Mouse (Mus musculus) T-helper 1 cell (primary cell): ENCODE measurements around the gene Neurog1.

Experiments
- in situ Hi-C: fragments of 300-600 bp; cut with MboI, MseI; formaldehyde crosslinking; loops from one replicate; pipeline ENCODE4 v1.15.1; 2025; ENCODE audit warnings: high pct_unique_total_duplicates

The Neurog1 gene

GRCm38 (mm10) chr13:56221995-56222848 is 29.7 kb downstream of the Neurog1 start:
- in situ Hi-C loops, result no loop called here

GRCm38 (mm10) chr13:56221129-56221910 is 30.6 kb downstream of the Neurog1 start:
- in situ Hi-C loops, result no loop called here

- in situ Hi-C loops, result no loop called here
Measured at GRCm38 (mm10) chr13:56219254-56219653, 32.7 kb downstream of the Neurog1 start.

- in situ Hi-C loops, result no loop called here
Measured at GRCm38 (mm10) chr13:56216090-56216489, 35.9 kb downstream of the Neurog1 start.

- in situ Hi-C loops, result no loop called here
Measured at GRCm38 (mm10) chr13:56214633-56215032, 37.3 kb downstream of the Neurog1 start.

DNA sequence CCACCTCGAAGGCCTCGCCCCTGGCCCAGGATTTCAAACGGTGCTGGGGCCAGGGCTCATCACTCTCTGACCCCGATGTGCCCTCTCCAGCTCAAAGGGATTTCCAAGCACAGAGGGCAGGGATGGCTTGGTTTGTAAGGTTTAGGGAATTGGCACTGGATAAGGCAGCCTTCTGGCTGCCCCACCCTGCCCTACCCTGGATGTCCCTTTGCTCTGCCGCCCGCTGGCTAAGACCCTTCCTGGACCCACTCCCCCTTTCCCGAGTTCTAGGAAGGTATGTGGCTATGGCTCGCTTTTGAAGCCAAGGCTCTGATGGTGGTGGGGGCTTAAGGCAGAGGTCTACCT is 42.9 kb downstream of the Neurog1 start:
- in situ Hi-C loops, result no loop called here

- in situ Hi-C loops, result no loop called here
Measured at GRCm38 (mm10) chr13:56208225-56209066, 43.5 kb downstream of the Neurog1 start.
